9 mouse cellular contexts compared by ENCODE assay signal in genomic region chr5:121998981-121999795, GRCm38 (mm10). TPM values are rescaled to one million over a fixed set of nuclear protein-coding genes. Genes with fewer than 3 reads are reported as not detected.
A peak's percentile ranks its signal among the peaks of the same experiment; 100 is the strongest.
DNase-seq lines count a peak whose midpoint lies in the region; ATAC-seq and TF ChIP-seq lines count a peak whose summit lies in the region.
"Had no signal": no experiment of that assay in that cellular context is flagged by ENCODE, and none has a peak within 500 bp of the region (broad histone marks: within the 10 kb centered on the region; RNA-seq: fewer than 3 reads in every experiment).

No protein-coding gene starts in this region.

- H3K4me2 ChIP-seq in lung, embryonic 15.5 days, result no peak overlapping the region

- no peaks in the 10 kb centered on the region for H3K36me3 ChIP-seq in E14TG2a.4 (ENCODE audit: insufficient read depth, low read length)
- no peaks in the 10 kb centered on the region for H3K36me3 ChIP-seq in lung, embryonic 15.5 days
- H3K36me3 ChIP-seq in small intestine, adult 2 months (ENCODE audit: control insufficient read depth, insufficient read depth, low read length), result no peaks in the 10 kb centered on the region

- peak overlapping the region; percentile 91 for H3K27ac ChIP-seq in gastrocnemius, adult 2 months
- no peak overlapping the region for H3K27ac ChIP-seq in lung, embryonic 15.5 days
- H3K27ac ChIP-seq in small intestine, adult 2 months (ENCODE audit: insufficient read depth, low read depth, low read length), result no peak overlapping the region

- TF ChIP-seq CTCF in E14TG2a.4 (conservative IDR thresholded peaks at IDR 0.05; ENCODE audit: low read length), result peak; percentile 86
- peak; percentile 82 for TF ChIP-seq CTCF in gastrocnemius, adult 2 months (IDR thresholded peaks at IDR 0.05)
- peak; percentile 74; the same call in 1 of the 2 replicates for TF ChIP-seq CTCF in small intestine, adult 2 months (IDR thresholded peaks at IDR 0.05; ENCODE audit: extremely low read depth, insufficient read length, insufficient replicate concordance, low read depth, low read length)

- TF ChIP-seq POLR2A in small intestine, adult 2 months (IDR thresholded peaks at IDR 0.05; ENCODE audit: low read depth, low read length), result no peak

- H3K4me1 ChIP-seq in E14TG2a.4 (replicated peaks; ENCODE audit: low read depth, low read length), result peaks cover 26% of the 10 kb centered on the region
- H3K4me1 ChIP-seq in lung, embryonic 15.5 days, result no peaks in the 10 kb centered on the region
- H3K4me1 ChIP-seq in small intestine, adult 2 months (ENCODE audit: control insufficient read depth, insufficient read depth, insufficient read length, low read length), result no peaks in the 10 kb centered on the region

- no peak overlapping the region for H3K4me3 ChIP-seq in E14TG2a.4 (replicated peaks; ENCODE audit: low read length)
- peak overlapping the region; percentile 43 for H3K4me3 ChIP-seq in gastrocnemius, adult 2 months
- H3K4me3 ChIP-seq in lung, embryonic 15.5 days, result no peak overlapping the region
- H3K4me3 ChIP-seq in small intestine, adult 2 months (ENCODE audit: low read depth, low read length), result no peak overlapping the region

- DNase-seq in B cell, adult 2 months, result peak; percentile 69 to 71
- peak; percentile 21 for DNase-seq in c-Kit-positive CD71-positive TER-119-negative erythroid progenitor cells, embryonic 14.5 days (ENCODE audit: low read depth)
- peak; percentile 87 for DNase-seq in gastrocnemius, adult 2 months
- peak; percentile 54 to 87 for DNase-seq in kidney, postnatal 25 days

- no peaks in the 10 kb centered on the region for H3K27me3 ChIP-seq in E14TG2a.4 (ENCODE audit: insufficient read depth, low read length)
- H3K27me3 ChIP-seq in lung, embryonic 15.5 days, result no peaks in the 10 kb centered on the region
- H3K27me3 ChIP-seq in small intestine, adult 2 months (ENCODE audit: control insufficient read depth, insufficient read depth, low read length), result no peaks in the 10 kb centered on the region

- 54% methylated on average over 10 of the region's 10 CpGs for WGBS in lung, embryonic 15.5 days
- WGBS in small intestine, adult 2 months, result 59% methylated on average over 10 of the region's 10 CpGs

- no peak overlapping the region for H3K9ac ChIP-seq in lung, embryonic 15.5 days

- no peaks in the 10 kb centered on the region for H3K9me3 ChIP-seq in E14TG2a.4 (ENCODE audit: low read length)
- no peaks in the 10 kb centered on the region for H3K9me3 ChIP-seq in lung, embryonic 15.5 days

- intact Hi-C loops in gastrocnemius, adult 2 months (cut with DNase I), result loop anchor here (1.0 to 5.0 kb wide), 3 partner anchors 37 to 127 kb away; no protein-coding TSS in a partner anchor

- 0 out of 2 replicates have a peak, but pooled peaks have one; percentile 44 for ATAC-seq in lung, embryonic 15.5 days (ENCODE audit: borderline replicate concordance, extremely low read depth, low FRiP score, low TSS enrichment)
- ATAC-seq in megakaryocyte-erythroid progenitor cell, adult 5-6 weeks (replicated peaks; ENCODE audit: low FRiP score, low TSS enrichment, poor library complexity, severe bottlenecking), result no peak

RNA-seq across cellular contexts. Expression of gene Cux2, which starts 50.7 kb away (rescaled TPM):
- 1 to 10 TPM; 3.9 to 6.0 TPM for total RNA-seq in gastrocnemius, adult 2 months (2021)
- polyA plus RNA-seq in lung, embryonic 15.5 days (2015; fragmentation: Nextera tagmentation; extraction: Ambion mirVana), result 2.4 and 3.6 TPM in 2 replicates
- polyA plus RNA-seq in small intestine, adult 2 months (2012; rRNA removed), result 1.7 and 2.6 TPM in 2 replicates
- not detected in 2 replicates for total RNA-seq in megakaryocyte-erythroid progenitor cell, adult 5-6 weeks (2014; fragmentation: Nextera tagmentation)
- total RNA-seq in megakaryocyte-erythroid progenitor cell, adult 5-6 weeks (2017), result not detected in 2 replicates
- total RNA-seq: hematopoietic stem cell, adult 5-6 weeks had no signal

Comparison
In these comparisons a context has a peak if more than half of its experiments do, and no peak if none do; other contexts are left out.
1. DNase-seq: peak in every context shown above with its lines; median percentile 87 in gastrocnemius, adult 2 months; 70 in kidney, postnatal 25 days; 70 in B cell, adult 2 months; 21 in c-Kit-positive CD71-positive TER-119-negative erythroid progenitor cells, embryonic 14.5 days.
2. RNA of gene Cux2, which starts 50.7 kb away (total RNA-seq): 3.9 to 6.0 TPM in gastrocnemius, adult 2 months; not detected in megakaryocyte-erythroid progenitor cell, adult 5-6 weeks; every median in the first group is over 4 times any median in the second.
3. Peak in every context shown above with its lines, with median percentiles within 50 percentile points of each other: CTCF ChIP-seq.